Mouse (Mus musculus): ENCODE measurements around the gene Ifit3. TPM values are rescaled to one million over a fixed set of nuclear protein-coding genes. Genes with fewer than 3 reads are reported as not detected.
"Not testable (repeated sequence)": the region's sequence is repeated elsewhere in the genome, so short reads cannot be mapped to it uniquely, and the experiment has no call there.

Gene Ifit3
- total RNA-seq, 1 experiment from 2014 or later, result 10.7 TPM

- DNase-seq, result not testable (repeated sequence)
Measured at GRCm38 (mm10) chr19:34587898-34588692, 4.8 kb downstream of the Ifit3 start.

GRCm38 (mm10) chr19:34588959-34589358, 5.6 kb downstream of the Ifit3 start:
- DNase-seq, result no peak

GRCm38 (mm10) chr19:34593456-34593855, 10.1 kb downstream of the Ifit3 start:
- no peak for DNase-seq

- not testable (repeated sequence) for DNase-seq
Measured at GRCm38 (mm10) chr19:34594523-34594922, 11.2 kb downstream of the Ifit3 start.

- DNase-seq, result no peak
Measured at GRCm38 (mm10) chr19:34596811-34597210, 13.5 kb downstream of the Ifit3 start.

GRCm38 (mm10) chr19:34598341-34598740, 15.0 kb downstream of the Ifit3 start:
- no peak for DNase-seq

GRCm38 (mm10) chr19:34599250-34599649, 15.9 kb downstream of the Ifit3 start:
- DNase-seq, result not testable (repeated sequence)

- DNase-seq, result not testable (repeated sequence)
Measured at GRCm38 (mm10) chr19:34601888-34602287, 18.6 kb downstream of the Ifit3 start, which contains the start of gene Ifit1bl1. Ifit1bl1 (minus strand) TSS chr19:34601956.

GRCm38 (mm10) chr19:34605472-34605871, 22.1 kb downstream of the Ifit3 start:
- no peak for DNase-seq

- DNase-seq, result peak; percentile 29
Measured at GRCm38 (mm10) chr19:34607237-34608051, 24.1 kb downstream of the Ifit3 start, which contains the start of gene Ifit3b. Ifit3b (plus strand) TSS chr19:34607970.

- DNase-seq, result not testable (repeated sequence)
Measured at GRCm38 (mm10) chr19:34610118-34610517, 26.8 kb downstream of the Ifit3 start.

- not testable (repeated sequence) for DNase-seq
Measured at GRCm38 (mm10) chr19:34612243-34613001, 29.1 kb downstream of the Ifit3 start.

GRCm38 (mm10) chr19:34620871-34621270, 37.5 kb downstream of the Ifit3 start:
- DNase-seq, result no peak

GRCm38 (mm10) chr19:34623781-34624180, 40.5 kb downstream of the Ifit3 start:
- DNase-seq, result no peak

GRCm38 (mm10) chr19:34624663-34625062, 41.3 kb downstream of the Ifit3 start:
- DNase-seq, result no peak

GRCm38 (mm10) chr19:34627496-34627895, 44.2 kb downstream of the Ifit3 start:
- no peak for DNase-seq

- no peak for DNase-seq
Measured at GRCm38 (mm10) chr19:34631487-34631886, 48.2 kb downstream of the Ifit3 start.

GRCm38 (mm10) chr19:34633484-34633883, 50.2 kb downstream of the Ifit3 start:
- no peak for DNase-seq

GRCm38 (mm10) chr19:34636933-34637557, 53.7 kb downstream of the Ifit3 start:
- DNase-seq, result peak; percentile 46

Data from adrenal gland, postnatal 25 days (tissue).